Mouse (Mus musculus): ENCODE results near the gene Mmd2.
A peak's percentile ranks its signal among the peaks of the same experiment; 100 is the strongest.

The Mmd2 gene

GRCm38 (mm10) chr5:142547066-142547465, 61.5 kb downstream of the Mmd2 start:
- DNase-seq (ENCODE audit: low spot score in 2 of 2) = no peak

- no peak for DNase-seq (ENCODE audit: low spot score in 2 of 2)
Measured at GRCm38 (mm10) chr5:142546344-142546743, 62.3 kb downstream of the Mmd2 start.

- DNase-seq (ENCODE audit: low spot score in 2 of 2) = no peak
Measured at GRCm38 (mm10) chr5:142545014-142545795, 63.4 kb downstream of the Mmd2 start.

- DNase-seq (ENCODE audit: low spot score in 2 of 2) = no peak
Measured at GRCm38 (mm10) chr5:142537286-142537685, 71.3 kb downstream of the Mmd2 start.

- no peak for DNase-seq (ENCODE audit: low spot score in 2 of 2)
Measured at GRCm38 (mm10) chr5:142535388-142535787, 73.2 kb downstream of the Mmd2 start.

GRCm38 (mm10) chr5:142529915-142530314, 78.7 kb downstream of the Mmd2 start, which contains the start of gene Papolb:
TSS of gene Papolb (minus strand) at chr5:142530076.
- DNase-seq (ENCODE audit: low spot score in 2 of 2) = no peak

- no peak for DNase-seq (ENCODE audit: low spot score in 2 of 2)
Measured at GRCm38 (mm10) chr5:142524711-142525464, 83.7 kb downstream of the Mmd2 start.

GRCm38 (mm10) chr5:142521195-142521866, 87.3 kb downstream of the Mmd2 start:
- no peak for DNase-seq (ENCODE audit: low spot score in 2 of 2)

- no peak for DNase-seq (ENCODE audit: low spot score in 2 of 2)
Measured at GRCm38 (mm10) chr5:142520360-142520759, 88.2 kb downstream of the Mmd2 start.

- DNase-seq (ENCODE audit: low spot score in 2 of 2) = peak in 1 of 2 experiments; percentile 60
Measured at GRCm38 (mm10) chr5:142518973-142519372, 89.6 kb downstream of the Mmd2 start.

Measured in right cerebral cortex, postnatal 10 days (tissue).